In genomic region chr11:103722040-103722481, GRCm38 (mm10) we compare ENCODE assay signal across 9 mouse cellular contexts. TPM values are rescaled to one million over a fixed set of nuclear protein-coding genes. Genes with fewer than 3 reads are reported as not detected.
DNase-seq lines count a peak whose midpoint lies in the region; ATAC-seq and TF ChIP-seq lines count a peak whose summit lies in the region.
"Had no signal": no experiment of that assay in that cellular context is flagged by ENCODE, and none has a peak within 500 bp of the region (broad histone marks: within the 10 kb centered on the region; RNA-seq: fewer than 3 reads in every experiment).

No protein-coding gene starts in this region.

- H3K36me3 ChIP-seq in liver, embryonic 12.5 days = no peaks in the 10 kb centered on the region
- H3K36me3 ChIP-seq in liver, postnatal 0 days (replicated peaks; ENCODE audit: insufficient read depth, low read length) = no peaks in the 10 kb centered on the region
- no peaks in the 10 kb centered on the region for H3K36me3 ChIP-seq in embryonic facial prominence, embryonic 13.5 days
- H3K36me3 ChIP-seq in midbrain, postnatal 0 days (ENCODE audit: insufficient read depth, low read length) = no peaks in the 10 kb centered on the region
- H3K36me3 ChIP-seq: G1E had no signal

- 24% methylated on average over 9 of the region's 9 CpGs for WGBS in liver, embryonic 12.5 days (ENCODE audit: insufficient replicate concordance)
- WGBS in liver, postnatal 0 days (ENCODE audit: insufficient replicate concordance) = 39% methylated on average over 9 of the region's 9 CpGs
- WGBS in embryonic facial prominence, embryonic 13.5 days = 9% methylated on average over 9 of the region's 9 CpGs
- WGBS in midbrain, postnatal 0 days = 12% methylated on average over 9 of the region's 9 CpGs

- no peak for DNase-seq in liver, postnatal 0 days
- DNase-seq in kidney, adult 18-20 months = peak; percentile 44
- DNase-seq in midbrain, postnatal 0 days (ENCODE audit: low spot score) = peak; percentile 72
- no peak for DNase-seq in T-cell, adult 2 months (ENCODE audit: low spot score)
- no peak for DNase-seq in frontal cortex, postnatal 25 days (ENCODE audit: low spot score in 2 of 2)

- no peak for ATAC-seq in liver, embryonic 12.5 days
- no peak for ATAC-seq in liver, postnatal 0 days
- peak; percentile 58; the same call in 1 of the 2 replicates for ATAC-seq in embryonic facial prominence, embryonic 13.5 days (ENCODE audit: insufficient number of reproducible peaks, insufficient read depth, low FRiP score, low TSS enrichment, low read depth)
- peak; percentile 80 for ATAC-seq in midbrain, postnatal 0 days (ENCODE audit: low FRiP score)
- no peak for ATAC-seq in erythroid progenitor cell, adult 5-6 weeks (replicated peaks; ENCODE audit: low FRiP score, poor library complexity, severe bottlenecking)

- H3K4me2 ChIP-seq in liver, embryonic 12.5 days = 0 out of 2 replicates have a peak overlapping the region, but pooled peaks have one; percentile 2
- H3K4me2 ChIP-seq in liver, postnatal 0 days (ENCODE audit: low read depth, low read length) = no peak overlapping the region
- H3K4me2 ChIP-seq in embryonic facial prominence, embryonic 13.5 days = peak overlapping the region; percentile 56
- peak overlapping the region; percentile 49 for H3K4me2 ChIP-seq in midbrain, postnatal 0 days (ENCODE audit: low read depth, low read length, poor library complexity, severe bottlenecking)

- peaks cover 29% of the 10 kb centered on the region; the same call in 1 of the 2 replicates for H3K27me3 ChIP-seq in liver, embryonic 12.5 days (replicated peaks)
- 0 out of 2 replicates have a peak, but pooled peaks cover 3% of the 10 kb centered on the region for H3K27me3 ChIP-seq in liver, postnatal 0 days (ENCODE audit: insufficient read depth, low read length)
- 0 out of 2 replicates have a peak, but pooled peaks cover 4% of the 10 kb centered on the region for H3K27me3 ChIP-seq in embryonic facial prominence, embryonic 13.5 days
- no peaks in the 10 kb centered on the region for H3K27me3 ChIP-seq in midbrain, postnatal 0 days (ENCODE audit: insufficient read depth, low read length)

- 0 out of 2 replicates have a peak, but pooled peaks cover under 1% of the 10 kb centered on the region for H3K4me1 ChIP-seq in liver, embryonic 12.5 days
- no peaks in the 10 kb centered on the region for H3K4me1 ChIP-seq in liver, postnatal 0 days (ENCODE audit: insufficient read depth)
- peaks cover 17% of the 10 kb centered on the region for H3K4me1 ChIP-seq in embryonic facial prominence, embryonic 13.5 days
- peaks cover 6% of the 10 kb centered on the region; the same call in 1 of the 2 replicates for H3K4me1 ChIP-seq in midbrain, postnatal 0 days (ENCODE audit: insufficient read depth, low read length)

- TF ChIP-seq CTCF in liver, postnatal 0 days (IDR thresholded peaks at IDR 0.05; ENCODE audit: low read depth) = no peak
- no peak for TF ChIP-seq CTCF in midbrain, postnatal 0 days (IDR thresholded peaks at IDR 0.05)

- H3K27ac ChIP-seq in liver, embryonic 12.5 days = no peak overlapping the region
- H3K27ac ChIP-seq in liver, postnatal 0 days (ENCODE audit: low read depth) = no peak overlapping the region
- peak overlapping the region; percentile 39; the same call in 1 of the 2 replicates for H3K27ac ChIP-seq in embryonic facial prominence, embryonic 13.5 days
- peak overlapping the region; percentile 51 for H3K27ac ChIP-seq in midbrain, postnatal 0 days (ENCODE audit: low read depth, low read length)

- no peak overlapping the region for H3K4me3 ChIP-seq in liver, embryonic 12.5 days
- no peak overlapping the region for H3K4me3 ChIP-seq in liver, postnatal 0 days (ENCODE audit: low read depth, low read length)
- H3K4me3 ChIP-seq in embryonic facial prominence, embryonic 13.5 days = peak overlapping the region; percentile 20
- H3K4me3 ChIP-seq in midbrain, postnatal 0 days (ENCODE audit: low read depth, low read length) = peak overlapping the region; percentile 10; the same call in 1 of the 2 replicates

- TF ChIP-seq EP300 in liver, postnatal 0 days (IDR thresholded peaks at IDR 0.05; ENCODE audit: low read depth) = no peak

- no peaks in the 10 kb centered on the region for H3K9me3 ChIP-seq in liver, embryonic 12.5 days (replicated peaks)
- H3K9me3 ChIP-seq in liver, postnatal 0 days (ENCODE audit: low read length) = no peaks in the 10 kb centered on the region
- H3K9me3 ChIP-seq in embryonic facial prominence, embryonic 13.5 days = 0 out of 2 replicates have a peak, but pooled peaks cover 3% of the 10 kb centered on the region
- H3K9me3 ChIP-seq in midbrain, postnatal 0 days (ENCODE audit: low read length) = no peaks in the 10 kb centered on the region
- H3K9me3 ChIP-seq: G1E had no signal

- H3K9ac ChIP-seq in liver, embryonic 12.5 days = no peak overlapping the region
- no peak overlapping the region for H3K9ac ChIP-seq in liver, postnatal 0 days (replicated peaks)
- H3K9ac ChIP-seq in embryonic facial prominence, embryonic 13.5 days = no peak overlapping the region
- H3K9ac ChIP-seq in midbrain, postnatal 0 days (replicated peaks; ENCODE audit: low read length, poor library complexity, severe bottlenecking) = no peak overlapping the region

RNA-seq across cellular contexts. Expression of gene Gosr2, which starts 24.4 kb away (rescaled TPM):
- 54.4 and 55.2 TPM in 2 replicates for polyA plus RNA-seq in liver, embryonic 12.5 days (2016; fragmentation: Nextera tagmentation; extraction: Ambion mirVana)
- 39.3 and 43.1 TPM in 2 replicates for polyA plus RNA-seq in liver, postnatal 0 days (2015; fragmentation: Nextera tagmentation; extraction: Ambion mirVana)
- polyA plus RNA-seq in embryonic facial prominence, embryonic 13.5 days (2015; fragmentation: Nextera tagmentation; extraction: Ambion mirVana) = 94.9 and 96.1 TPM in 2 replicates
- 78.4 and 104 TPM in 2 replicates for total RNA-seq in midbrain, postnatal 0 days (2014; rRNA removed)
- polyA plus RNA-seq in midbrain, postnatal 0 days (2015; fragmentation: Nextera tagmentation; extraction: Ambion mirVana) = 88.2 and 93.6 TPM in 2 replicates
- total RNA-seq in erythroid progenitor cell, adult 5-6 weeks (2015; ENCODE audit: low replicate concordance) = 13.0 and 16.3 TPM in 2 replicates
- 14.8 and 15.2 TPM in 2 replicates for total RNA-seq in erythroid progenitor cell, adult 5-6 weeks (2017; ENCODE audit: low replicate concordance)

RNA-seq across cellular contexts. Expression of gene Wnt9b, which starts 27.6 kb away (rescaled TPM):
- polyA plus RNA-seq in liver, embryonic 12.5 days (2016; fragmentation: Nextera tagmentation; extraction: Ambion mirVana) = 0.12 TPM in 1 of 2 replicates, not detected in the other
- 0.08 and 0.20 TPM in 2 replicates for polyA plus RNA-seq in liver, postnatal 0 days (2015; fragmentation: Nextera tagmentation; extraction: Ambion mirVana)
- polyA plus RNA-seq in embryonic facial prominence, embryonic 13.5 days (2015; fragmentation: Nextera tagmentation; extraction: Ambion mirVana) = 4.4 and 4.8 TPM in 2 replicates
- total RNA-seq in midbrain, postnatal 0 days (2014; rRNA removed) = 2.6 and 3.2 TPM in 2 replicates
- polyA plus RNA-seq in midbrain, postnatal 0 days (2015; fragmentation: Nextera tagmentation; extraction: Ambion mirVana) = 1.2 and 1.3 TPM in 2 replicates
- not detected in 2 replicates for total RNA-seq in erythroid progenitor cell, adult 5-6 weeks (2015; ENCODE audit: low replicate concordance)
- total RNA-seq in erythroid progenitor cell, adult 5-6 weeks (2017; ENCODE audit: low replicate concordance) = not detected in 2 replicates
- polyA plus RNA-seq: G1E had no signal

RNA-seq across cellular contexts. Expression of gene Wnt3, which starts 51.9 kb away (rescaled TPM):
- 0.04 and 0.12 TPM in 2 replicates for polyA plus RNA-seq in liver, embryonic 12.5 days (2016; fragmentation: Nextera tagmentation; extraction: Ambion mirVana)
- polyA plus RNA-seq in liver, postnatal 0 days (2015; fragmentation: Nextera tagmentation; extraction: Ambion mirVana) = not detected in 2 replicates
- 10.0 and 11.7 TPM in 2 replicates for polyA plus RNA-seq in embryonic facial prominence, embryonic 13.5 days (2015; fragmentation: Nextera tagmentation; extraction: Ambion mirVana)
- total RNA-seq in midbrain, postnatal 0 days (2014; rRNA removed) = 12.5 and 13.2 TPM in 2 replicates
- polyA plus RNA-seq in midbrain, postnatal 0 days (2015; fragmentation: Nextera tagmentation; extraction: Ambion mirVana) = 11.6 and 11.7 TPM in 2 replicates
- not detected in 2 replicates for total RNA-seq in erythroid progenitor cell, adult 5-6 weeks (2015; ENCODE audit: low replicate concordance)
- not detected in 2 replicates for total RNA-seq in erythroid progenitor cell, adult 5-6 weeks (2017; ENCODE audit: low replicate concordance)
- polyA plus RNA-seq: G1E had no signal

Comparison
In these comparisons a context has a peak if more than half of its experiments do, and no peak if none do; other contexts are left out.
1. ATAC-seq: peak in embryonic facial prominence, embryonic 13.5 days (single experiment) and midbrain, postnatal 0 days (single experiment); none in liver, embryonic 12.5 days (single experiment), liver, postnatal 0 days (single experiment) and erythroid progenitor cell, adult 5-6 weeks (single experiment).
2. H3K27ac ChIP-seq: peak in embryonic facial prominence, embryonic 13.5 days (single experiment) and midbrain, postnatal 0 days (single experiment); none in liver, embryonic 12.5 days (single experiment) and liver, postnatal 0 days (single experiment).
3. H3K4me3 ChIP-seq: peak in embryonic facial prominence, embryonic 13.5 days (single experiment) and midbrain, postnatal 0 days (single experiment); none in liver, embryonic 12.5 days (single experiment) and liver, postnatal 0 days (single experiment).
4. DNase-seq: peak in kidney, adult 18-20 months (single experiment) and midbrain, postnatal 0 days (single experiment); none in liver, postnatal 0 days (single experiment), T-cell, adult 2 months (single experiment) and frontal cortex, postnatal 25 days (0 of 2).